Mouse (Mus musculus) spleen, adult 2 months (tissue): ENCODE measurements around the gene Tspan1.

ENCODE experiments used
- CTCF ChIP-seq: fragments of 200-500 bp; IDR thresholded peaks from 2 replicates; pipeline ENCODE4 v1.5.1; 2011; ENCODE audit warnings: mild to moderate bottlenecking, inconsistent platforms; ENCODE audit not compliant: insufficient read depth, insufficient read length, insufficient replicate concordance; ENCODE audit errors: extremely low read depth
- POLR2A ChIP-seq: fragments of 200-500 bp; IDR thresholded peaks from 2 replicates; pipeline ENCODE4 v1.6.1; 2011; ENCODE audit warnings: low read depth, low read length, inconsistent platforms

DNA sequence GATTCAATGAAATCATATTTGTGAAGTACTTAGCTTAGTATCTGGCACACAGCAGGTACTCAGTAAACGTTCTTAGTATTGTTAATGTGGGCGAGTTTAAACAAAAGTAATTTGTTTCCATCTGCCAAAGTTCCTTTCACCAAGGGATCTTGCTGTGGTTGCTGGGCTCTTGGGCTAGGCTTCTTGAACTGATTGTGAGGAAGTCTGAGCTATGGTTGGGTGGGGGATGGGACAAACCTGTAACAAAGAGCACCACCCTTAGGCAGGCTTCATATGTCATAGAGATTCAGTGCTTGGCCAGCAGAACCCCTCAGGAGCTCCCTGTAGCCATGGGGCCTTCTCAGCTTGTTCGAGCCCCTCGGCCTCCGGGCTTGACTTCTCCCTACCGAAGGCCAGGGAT, 5.7 kb upstream of the Tspan1 start, which contains the start of the genes 1700042G07Rik and Gm49337:
- TF ChIP-seq CTCF (no peak), POLR2A (no peak)
